Mouse (Mus musculus) embryonic facial prominence, embryonic 13.5 days (tissue): ENCODE data around the gene Spag16. TPM values are rescaled to one million over a fixed set of nuclear protein-coding genes. Genes with fewer than 3 reads are reported as not detected.

Source experiments
- ATAC-seq: fragments of 200-750 bp; cut with Nextera tagmentation; 2 replicates; pipeline ENCODE4 v1.8.0; 2017; ENCODE audit warnings: low read depth; ENCODE audit not compliant: insufficient number of reproducible peaks, insufficient read depth, low FRiP score, low TSS enrichment
- H3K27ac ChIP-seq: fragments of 300-500 bp; sonication (generic); 2 replicates; pipeline ENCODE4 v1.5.1; 2015; ENCODE audit warnings: moderate library complexity, mild to moderate bottlenecking, inconsistent platforms
- H3K27me3 ChIP-seq: fragments of 300-500 bp; sonication (generic); 2 replicates; pipeline ENCODE4 v1.6.1; 2015; ENCODE audit warnings: mild to moderate bottlenecking, inconsistent platforms
- H3K36me3 ChIP-seq: fragments of 300-500 bp; sonication (generic); 2 replicates; pipeline ENCODE4 v1.6.1; 2015; ENCODE audit warnings: mild to moderate bottlenecking, inconsistent platforms
- H3K4me1 ChIP-seq: fragments of 300-500 bp; sonication (generic); 2 replicates; pipeline ENCODE4 v1.6.1; 2015; ENCODE audit warnings: inconsistent platforms
- H3K4me2 ChIP-seq: fragments of 300-500 bp; sonication (generic); 2 replicates; pipeline ENCODE4 v1.6.1; 2015; ENCODE audit warnings: moderate library complexity, mild to moderate bottlenecking, inconsistent platforms
- H3K4me3 ChIP-seq: fragments of 300-500 bp; sonication (generic); 2 replicates; pipeline ENCODE4 v1.5.1; 2015; ENCODE audit warnings: mild to moderate bottlenecking, inconsistent platforms
- H3K9ac ChIP-seq: fragments of 300-500 bp; sonication (generic); 2 replicates; pipeline ENCODE4 v1.6.1; 2015; ENCODE audit warnings: mild to moderate bottlenecking, inconsistent platforms
- H3K9me3 ChIP-seq: fragments of 300-500 bp; sonication (generic); 2 replicates; pipeline ENCODE4 v1.6.1; 2016; ENCODE audit warnings: inconsistent platforms
- WGBS: fragments of 180-500 bp; shearing (Covaris S2); methylation state at CpG from one replicate; pipeline ENCODE4 v1.1.7; 2015; ENCODE audit warnings: mixed read lengths; 5-methylcytosine and 5-hydroxymethylcytosine counted together
- polyA plus RNA-seq: library from polyadenylated mRNA; unstranded; fragments of >200 nt; fragmentation: Nextera tagmentation; extraction: Ambion mirVana; gene quantifications from 2 replicates; pipeline ENCODE4 v1.2.1, GENCODE M21; 2015

Spag16 gene
- polyA plus RNA-seq, 1 experiment from 2014 or later, result 0.91 TPM

- WGBS, result 63% methylated on average over 1 of the region's 1 CpGs
- Histone ChIP-seq H3K4me1 (no peaks in the 10 kb centered on the region), H3K27me3 (no peaks in the 10 kb centered on the region; the same call in 1 of the 2 replicates), H3K9me3 (no peaks in the 10 kb centered on the region), H3K4me2 (no peak overlapping the region), H3K9ac (no peak overlapping the region), H3K27ac (no peak overlapping the region), H3K36me3 (no peaks in the 10 kb centered on the region), H3K4me3 (no peak overlapping the region)
- no peak for ATAC-seq
Measured at GRCm38 (mm10) chr1:70284140-70284539, 457.4 kb downstream of the Spag16 start.

GRCm38 (mm10) chr1:70316128-70316765 is 489.5 kb downstream of the Spag16 start:
- H3K27me3 ChIP-seq, result no peaks in the 10 kb centered on the region
- H3K36me3 ChIP-seq, result no peaks in the 10 kb centered on the region
- no peak overlapping the region for H3K27ac ChIP-seq
- H3K4me3 ChIP-seq, result no peak overlapping the region
- ATAC-seq, result no peak
- no peaks in the 10 kb centered on the region for H3K9me3 ChIP-seq
- H3K4me2 ChIP-seq, result no peak overlapping the region
- 81% methylated on average over 13 of the region's 13 CpGs for WGBS
- H3K9ac ChIP-seq, result no peak overlapping the region
- H3K4me1 ChIP-seq, result no peaks in the 10 kb centered on the region

- H3K9me3 ChIP-seq, result no peaks in the 10 kb centered on the region
- H3K36me3 ChIP-seq, result no peaks in the 10 kb centered on the region
- H3K27me3 ChIP-seq, result no peaks in the 10 kb centered on the region
- WGBS, result 73% methylated on average over 4 of the region's 4 CpGs
- no peak overlapping the region for H3K4me2 ChIP-seq
- H3K4me1 ChIP-seq, result no peaks in the 10 kb centered on the region
- H3K9ac ChIP-seq, result no peak overlapping the region
- no peak for ATAC-seq
- no peak overlapping the region for H3K4me3 ChIP-seq
- H3K27ac ChIP-seq, result no peak overlapping the region
Measured at GRCm38 (mm10) chr1:70320951-70321350, 494.2 kb downstream of the Spag16 start.

- Histone ChIP-seq H3K9ac (no peak overlapping the region), H3K36me3 (no peaks in the 10 kb centered on the region), H3K9me3 (no peaks in the 10 kb centered on the region), H3K4me3 (no peak overlapping the region), H3K27ac (no peak overlapping the region), H3K4me2 (no peak overlapping the region), H3K4me1 (no peaks in the 10 kb centered on the region), H3K27me3 (no peaks in the 10 kb centered on the region)
- 65% methylated on average over 2 of the region's 2 CpGs for WGBS
- ATAC-seq, result no peak
Measured at GRCm38 (mm10) chr1:70346179-70346578, 519.4 kb downstream of the Spag16 start.

- Histone ChIP-seq H3K9me3 (no peaks in the 10 kb centered on the region), H3K4me3 (no peak overlapping the region), H3K9ac (no peak overlapping the region), H3K27ac (no peak overlapping the region), H3K4me1 (no peaks in the 10 kb centered on the region), H3K4me2 (no peak overlapping the region), H3K36me3 (no peaks in the 10 kb centered on the region), H3K27me3 (no peaks in the 10 kb centered on the region)
- no peak for ATAC-seq
- 76% methylated on average over 3 of the region's 3 CpGs for WGBS
Measured at GRCm38 (mm10) chr1:70351371-70351770, 524.6 kb downstream of the Spag16 start.

GRCm38 (mm10) chr1:70354014-70354413 is 527.2 kb downstream of the Spag16 start:
- ATAC-seq, result no peak

GRCm38 (mm10) chr1:70371721-70372120 is 545.0 kb downstream of the Spag16 start:
- 70% methylated on average over 4 of the region's 4 CpGs for WGBS
- no peak overlapping the region for H3K27ac ChIP-seq
- H3K4me3 ChIP-seq, result no peak overlapping the region
- no peaks in the 10 kb centered on the region for H3K36me3 ChIP-seq
- no peaks in the 10 kb centered on the region for H3K27me3 ChIP-seq
- no peak for ATAC-seq
- H3K4me2 ChIP-seq, result no peak overlapping the region
- H3K9ac ChIP-seq, result no peak overlapping the region
- H3K4me1 ChIP-seq, result no peaks in the 10 kb centered on the region
- H3K9me3 ChIP-seq, result no peaks in the 10 kb centered on the region

More at GRCm38 (mm10) chr1:70354014-70354413, 527.2 kb downstream of the Spag16 start:
- no peaks in the 10 kb centered on the region for H3K36me3 ChIP-seq
- no peaks in the 10 kb centered on the region for H3K4me1 ChIP-seq
- no peaks in the 10 kb centered on the region for H3K27me3 ChIP-seq
- no peak overlapping the region for H3K9ac ChIP-seq
- no peak overlapping the region for H3K4me3 ChIP-seq
- H3K4me2 ChIP-seq, result no peak overlapping the region
- no peak overlapping the region for H3K27ac ChIP-seq
- H3K9me3 ChIP-seq, result no peaks in the 10 kb centered on the region

- no peak for ATAC-seq
- WGBS, result 70% methylated on average over 7 of the region's 7 CpGs
- Histone ChIP-seq H3K36me3 (no peaks in the 10 kb centered on the region), H3K27me3 (no peaks in the 10 kb centered on the region), H3K27ac (no peak overlapping the region), H3K4me2 (no peak overlapping the region), H3K9me3 (no peaks in the 10 kb centered on the region), H3K4me3 (no peak overlapping the region), H3K4me1 (no peaks in the 10 kb centered on the region), H3K9ac (no peak overlapping the region)
Measured at GRCm38 (mm10) chr1:70380096-70380495, 553.3 kb downstream of the Spag16 start.

- no peaks in the 10 kb centered on the region for H3K9me3 ChIP-seq
- H3K27ac ChIP-seq, result no peak overlapping the region
- H3K4me2 ChIP-seq, result no peak overlapping the region
- 50% methylated on average over 9 of the region's 9 CpGs for WGBS
- H3K36me3 ChIP-seq, result no peaks in the 10 kb centered on the region
- H3K4me3 ChIP-seq, result no peak overlapping the region
- H3K9ac ChIP-seq, result no peak overlapping the region
- H3K4me1 ChIP-seq, result no peaks in the 10 kb centered on the region
- ATAC-seq, result no peak
- no peaks in the 10 kb centered on the region for H3K27me3 ChIP-seq
Measured at GRCm38 (mm10) chr1:70442209-70443080, 615.7 kb downstream of the Spag16 start.

GRCm38 (mm10) chr1:70479864-70480263 is 653.1 kb downstream of the Spag16 start:
- no peaks in the 10 kb centered on the region for H3K4me1 ChIP-seq
- H3K9ac ChIP-seq, result no peak overlapping the region
- no peak overlapping the region for H3K27ac ChIP-seq

GRCm38 (mm10) chr1:70518918-70519317 is 692.1 kb downstream of the Spag16 start:
- H3K4me1 ChIP-seq, result no peaks in the 10 kb centered on the region
- no peak for ATAC-seq
- H3K4me3 ChIP-seq, result no peak overlapping the region
- H3K4me2 ChIP-seq, result no peak overlapping the region
- 0 out of 2 replicates have a peak, but pooled peaks cover 8% of the 10 kb centered on the region for H3K9me3 ChIP-seq
- no peaks in the 10 kb centered on the region for H3K36me3 ChIP-seq
- H3K27me3 ChIP-seq, result no peaks in the 10 kb centered on the region
- no peak overlapping the region for H3K9ac ChIP-seq
- no peak overlapping the region for H3K27ac ChIP-seq

More at GRCm38 (mm10) chr1:70479864-70480263, 653.1 kb downstream of the Spag16 start:
- WGBS, result 90% methylated on average over 1 of the region's 1 CpGs
- Histone ChIP-seq H3K9me3 (no peaks in the 10 kb centered on the region), H3K27me3 (no peaks in the 10 kb centered on the region), H3K4me3 (no peak overlapping the region), H3K4me2 (no peak overlapping the region), H3K36me3 (no peaks in the 10 kb centered on the region)
- ATAC-seq, result no peak

GRCm38 (mm10) chr1:70527134-70527533 is 700.4 kb downstream of the Spag16 start:
- H3K27ac ChIP-seq, result no peak overlapping the region
- no peak overlapping the region for H3K9ac ChIP-seq
- no peak overlapping the region for H3K4me3 ChIP-seq
- WGBS, result 50% methylated on average over 2 of the region's 2 CpGs
- H3K4me1 ChIP-seq, result no peaks in the 10 kb centered on the region
- no peaks in the 10 kb centered on the region for H3K27me3 ChIP-seq
- ATAC-seq, result no peak
- H3K4me2 ChIP-seq, result no peak overlapping the region
- H3K36me3 ChIP-seq, result no peaks in the 10 kb centered on the region
- H3K9me3 ChIP-seq, result 0 out of 2 replicates have a peak, but pooled peaks cover 10% of the 10 kb centered on the region
